Mouse (Mus musculus) frontal cortex, adult 2 months (tissue): ENCODE measurements around the gene Tuba1a. TPM values are rescaled to one million over a fixed set of nuclear protein-coding genes. Genes with fewer than 3 reads are reported as not detected.
"Not testable (repeated sequence)": the region's sequence is repeated elsewhere in the genome, so short reads cannot be mapped to it uniquely, and the experiment has no call there.

Experiments
- DNase-seq, 2 experiments: peaks; one replicate each; pipeline ENCODE4 v3.0.0; 2022; ENCODE audit warnings: low spot score in 1 of 2; ENCODE audit errors: extremely low spot score in 1 of 2
- polyA plus RNA-seq: library from polyadenylated mRNA; depleted of rRNA; stranded (reverse); fragments of >200 nt; gene quantifications from 2 replicates; pipeline ENCODE4 v1.2.3, GENCODE M21; 2012; rRNA removed

The Tuba1a gene
- polyA plus RNA-seq, 1 experiment: 1,854 TPM

DNA sequence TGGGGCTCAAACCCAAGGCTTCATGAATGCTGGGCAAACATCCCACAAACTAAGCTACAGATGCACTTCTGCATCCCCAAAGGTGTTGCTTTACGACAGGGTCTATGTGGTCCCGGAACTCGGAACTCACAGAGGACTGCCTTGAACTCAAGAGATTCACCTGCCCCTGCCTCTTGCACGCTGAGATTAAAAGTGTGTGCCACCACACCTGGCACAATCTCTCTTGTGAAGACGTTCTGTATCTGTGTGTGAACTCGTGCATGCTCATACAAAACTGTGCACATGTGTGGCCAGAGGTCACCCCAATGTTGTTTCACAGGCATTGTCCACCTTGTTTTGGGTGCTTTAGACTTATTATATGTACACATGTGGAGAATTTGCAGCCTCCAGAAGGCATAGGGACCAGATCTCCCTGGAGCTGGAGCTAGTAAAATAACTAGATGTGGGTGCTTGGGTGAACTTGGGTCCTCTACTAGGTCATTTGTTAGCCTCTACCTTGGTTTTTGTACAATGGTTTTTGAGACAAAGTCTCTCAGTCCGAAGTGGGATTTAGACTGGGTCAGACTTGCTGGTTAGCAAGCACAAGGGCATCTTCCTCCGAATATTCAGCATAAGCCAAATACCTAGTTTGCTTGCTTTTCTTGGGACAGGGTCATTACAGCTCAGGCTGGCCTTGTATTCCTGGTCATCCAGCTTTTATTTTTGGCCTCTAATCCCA is 23.3 kb downstream of the Tuba1a start:
- no peak for DNase-seq

DNA sequence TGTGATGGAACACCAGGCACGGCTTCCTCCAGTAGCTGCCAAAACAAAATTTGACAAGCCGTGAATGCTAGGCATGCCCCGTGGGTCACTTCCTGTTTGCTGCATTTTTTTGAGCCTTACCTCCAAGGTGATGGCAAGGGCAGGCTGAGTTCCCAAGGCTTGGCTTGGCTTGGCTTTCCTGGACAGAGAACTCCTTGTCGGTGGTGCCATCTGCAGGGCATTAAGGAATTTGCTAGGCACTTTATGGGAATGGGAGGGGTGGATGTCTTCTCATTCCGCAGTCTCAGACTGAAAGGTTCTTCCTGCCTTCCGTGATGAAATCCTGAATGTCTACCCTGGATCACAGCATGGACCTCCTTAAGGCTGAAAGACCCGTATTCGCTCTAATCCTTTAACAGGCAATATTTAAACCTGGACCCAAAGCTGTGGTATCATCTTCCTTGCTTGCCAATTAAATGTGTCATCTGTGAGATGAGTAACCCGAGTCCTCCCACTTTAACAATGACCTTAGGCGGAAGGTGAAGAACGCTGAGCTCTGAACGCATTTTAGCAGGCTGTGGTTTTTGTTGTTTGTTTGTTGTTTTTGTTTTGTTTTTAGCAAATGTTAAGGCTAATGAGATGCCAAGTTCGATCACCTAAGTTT is 24.8 kb downstream of the Tuba1a start:
- DNase-seq: peak; percentile 45 to 80

DNA sequence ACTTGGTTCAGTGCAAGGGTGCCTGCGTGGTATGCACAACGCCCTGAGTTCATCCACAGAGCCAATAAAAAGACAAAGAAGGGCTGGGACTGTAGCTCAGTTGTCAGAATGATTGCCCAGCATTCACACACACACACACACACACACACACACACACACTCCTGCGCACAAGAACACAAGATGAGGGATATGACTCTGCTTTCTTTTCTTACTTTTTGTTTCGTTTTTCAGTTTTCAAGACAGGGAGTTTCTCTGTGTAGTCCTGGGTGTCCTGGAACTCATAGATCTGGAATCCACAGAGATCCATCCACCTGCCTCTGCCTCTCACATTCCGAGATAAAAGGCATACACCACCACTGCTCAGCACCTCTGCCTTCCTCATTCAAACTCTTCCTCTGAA is 25.9 kb downstream of the Tuba1a start:
- DNase-seq: no peak

DNA sequence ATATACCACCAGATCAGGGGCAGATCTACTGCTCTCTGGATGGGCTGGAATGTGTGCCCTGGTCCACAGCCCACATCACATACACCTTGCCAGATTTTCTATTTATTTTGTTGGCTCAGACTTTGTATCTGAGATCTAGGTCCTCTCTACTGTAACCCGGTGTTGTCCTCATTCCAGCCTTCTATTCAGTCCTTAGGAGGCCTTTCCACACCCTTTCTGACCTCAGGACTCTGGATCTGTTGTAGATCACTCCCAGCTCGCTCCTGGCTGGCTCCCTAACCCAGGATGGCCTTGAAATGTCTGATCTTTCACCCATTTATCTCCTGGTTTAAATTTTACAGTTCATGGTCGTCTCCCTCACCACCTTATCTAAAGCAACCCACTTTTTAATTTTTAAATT is 28.8 kb downstream of the Tuba1a start:
- DNase-seq: no peak

DNA sequence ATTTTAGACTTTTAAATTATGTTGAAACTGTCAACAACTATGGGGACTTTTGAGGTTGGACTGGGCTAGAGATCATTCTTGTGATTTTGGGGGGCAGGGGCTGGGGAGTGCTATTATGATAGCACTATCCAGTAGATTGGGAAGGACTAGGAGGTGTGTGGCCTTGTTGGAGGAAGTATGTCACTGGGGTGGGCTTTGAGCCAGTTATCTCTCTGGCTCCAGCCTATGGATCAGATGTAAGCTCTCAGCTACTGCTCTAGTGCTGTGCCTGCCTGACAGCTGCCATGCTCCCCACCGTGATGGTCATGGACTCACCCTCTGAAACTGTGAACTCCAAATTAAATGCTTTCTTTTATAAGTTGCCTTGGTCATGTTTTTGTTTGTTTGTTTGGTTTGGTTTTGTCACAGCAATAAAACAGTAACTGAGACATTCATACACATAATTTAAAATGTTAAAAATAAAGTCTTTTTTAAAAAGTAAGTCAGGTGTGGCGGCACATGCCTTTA is 30.4 kb downstream of the Tuba1a start:
- no peak for DNase-seq

DNA sequence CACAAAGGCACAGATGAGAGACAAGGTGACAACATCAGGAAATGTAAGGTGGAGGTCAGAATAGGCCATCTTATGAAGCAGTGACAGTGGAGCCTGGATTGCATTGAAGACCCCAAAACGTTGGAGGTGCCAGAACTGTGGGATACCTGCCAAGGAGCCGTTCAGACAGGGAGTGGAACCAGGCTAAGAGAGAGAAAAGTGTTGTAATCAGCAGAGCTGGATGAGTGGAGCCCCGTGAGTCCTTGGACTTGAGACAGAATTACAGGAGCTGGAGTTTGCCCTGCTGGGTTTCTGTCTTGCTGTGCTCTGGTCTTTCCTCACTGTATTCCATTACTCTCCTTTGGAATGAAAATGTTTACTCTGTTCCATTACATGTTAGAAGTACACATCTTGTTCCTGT is 30.9 kb downstream of the Tuba1a start:
- DNase-seq: no peak

DNA sequence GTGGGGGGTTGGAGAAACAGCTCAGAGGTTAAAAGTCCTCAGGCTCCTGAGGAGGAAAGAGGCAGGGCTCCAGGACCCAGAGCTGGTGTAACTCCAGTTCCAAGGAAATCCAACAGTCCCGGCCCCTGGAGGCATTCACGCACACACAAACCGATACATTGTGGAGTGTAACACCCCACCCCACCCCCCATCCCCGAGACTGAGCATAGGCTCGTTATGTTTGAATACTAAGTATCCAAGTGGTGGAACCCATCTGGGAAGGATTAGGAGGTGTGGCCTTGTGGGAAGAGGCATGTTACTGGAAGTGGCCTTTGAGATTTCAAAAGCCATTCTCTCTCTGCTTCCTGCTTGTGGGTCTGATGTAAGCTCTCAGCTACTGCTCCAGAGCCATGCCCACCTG is 32.0 kb downstream of the Tuba1a start:
- no peak for DNase-seq

DNA sequence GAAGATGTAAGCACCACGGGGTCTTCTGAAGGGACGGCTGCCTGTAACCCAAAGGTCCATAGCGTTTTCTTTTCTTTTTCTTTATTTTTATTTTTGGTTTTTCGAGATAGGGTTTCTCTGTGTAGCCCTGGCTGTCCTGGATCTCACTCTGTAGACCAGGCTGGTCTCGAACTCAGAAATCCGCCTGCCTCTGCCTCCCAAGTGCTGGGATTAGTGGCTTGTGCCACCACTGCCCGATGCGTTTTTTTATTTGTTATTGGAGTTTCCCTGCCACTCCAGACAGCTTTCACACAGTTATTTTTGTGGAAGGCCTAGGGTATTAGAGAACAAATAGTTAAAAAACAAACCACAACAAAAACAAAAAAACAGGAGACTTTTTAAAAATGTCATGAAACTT is 35.0 kb downstream of the Tuba1a start:
- DNase-seq: not testable (repeated sequence)

DNA sequence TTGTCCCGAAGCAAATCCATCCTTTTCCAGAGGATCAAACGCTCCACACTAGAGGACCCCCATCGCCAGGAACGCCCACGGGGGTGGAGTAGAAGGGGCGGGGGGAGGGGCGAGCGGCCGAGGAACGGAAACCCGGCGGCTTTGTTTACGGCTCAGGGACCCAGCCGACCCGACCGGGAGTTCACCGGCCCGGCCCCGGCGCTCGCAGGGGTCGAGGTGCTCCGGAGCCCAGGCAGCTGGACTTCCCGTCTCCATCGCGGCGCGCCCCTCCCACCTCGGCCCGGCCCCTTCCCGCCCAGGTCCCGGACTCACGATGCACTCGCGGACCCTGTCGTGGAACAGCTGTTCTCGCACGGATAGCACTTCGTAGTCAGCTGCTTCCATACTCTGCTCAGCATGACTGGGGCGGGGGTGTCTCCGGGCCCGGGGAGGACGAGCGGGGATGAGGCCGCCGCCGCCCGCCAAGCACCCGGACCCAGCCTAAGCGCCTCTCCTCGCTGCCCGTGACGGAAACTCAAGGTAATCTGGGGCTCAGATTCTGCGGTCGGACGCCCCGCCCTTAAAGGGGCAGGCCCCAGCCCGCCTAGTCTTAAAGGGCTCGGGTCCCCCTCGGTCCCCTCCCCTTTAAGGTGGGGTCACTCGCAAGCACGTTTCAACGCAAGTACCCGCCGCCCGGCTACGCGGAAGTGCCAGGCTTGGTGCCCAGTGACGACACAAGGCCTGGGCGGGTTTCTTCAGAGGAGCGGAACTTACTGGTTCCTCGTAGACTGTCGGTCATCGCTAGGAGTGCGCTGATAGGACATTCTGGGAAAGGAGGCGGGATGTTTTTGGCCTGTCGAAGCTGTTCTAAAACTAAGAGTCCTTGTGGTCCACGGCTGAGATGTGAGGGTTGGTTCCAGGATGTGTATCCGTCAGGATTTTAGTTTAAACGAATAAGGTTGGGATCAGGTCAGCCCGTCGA is 35.7 kb downstream of the Tuba1a start, which contains the start of gene Lmbr1l:
Lmbr1l (minus strand) TSS at position 694 of the 961 bp plus-strand sequence.
- peak; percentile 99 for DNase-seq

DNA sequence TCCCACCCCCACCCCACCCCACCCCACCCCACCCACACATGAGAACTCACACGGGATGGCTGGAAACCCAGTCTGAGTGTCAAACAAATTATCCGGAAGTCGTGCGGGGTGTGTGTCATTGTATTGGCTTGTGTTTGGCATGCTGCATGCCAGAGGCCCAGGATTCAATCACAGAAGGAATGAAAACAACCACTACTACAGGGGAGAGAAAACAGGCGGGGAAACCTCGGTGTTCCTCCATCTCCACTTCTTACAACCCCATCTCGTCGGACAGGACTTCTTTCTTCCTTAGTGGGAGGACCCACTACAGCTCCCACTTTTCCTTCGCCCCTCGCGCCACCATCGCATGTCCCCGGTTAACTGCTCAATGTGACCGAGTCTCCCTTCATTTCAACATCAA is 36.4 kb downstream of the Tuba1a start:
- no peak for DNase-seq

DNA sequence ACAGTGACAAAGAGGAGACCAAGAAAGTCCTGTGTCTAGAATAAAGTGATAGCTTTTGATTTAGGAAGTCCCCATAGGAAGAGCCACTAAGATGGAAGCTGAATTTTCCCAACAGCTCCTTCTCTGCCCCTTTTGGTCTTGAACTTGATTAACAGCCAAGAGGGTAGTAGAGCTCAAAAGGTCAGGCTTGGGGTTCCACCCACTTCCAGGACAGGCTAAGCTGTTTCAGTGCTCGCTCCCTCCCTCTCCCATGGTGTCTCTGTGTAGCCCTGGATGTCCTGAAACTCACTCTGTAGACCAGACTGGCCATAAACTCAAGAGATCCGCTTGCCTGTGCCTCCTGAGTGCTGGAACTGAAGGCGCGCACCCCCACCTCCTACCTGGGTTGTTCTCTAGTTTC is 37.5 kb downstream of the Tuba1a start:
- no peak for DNase-seq

DNA sequence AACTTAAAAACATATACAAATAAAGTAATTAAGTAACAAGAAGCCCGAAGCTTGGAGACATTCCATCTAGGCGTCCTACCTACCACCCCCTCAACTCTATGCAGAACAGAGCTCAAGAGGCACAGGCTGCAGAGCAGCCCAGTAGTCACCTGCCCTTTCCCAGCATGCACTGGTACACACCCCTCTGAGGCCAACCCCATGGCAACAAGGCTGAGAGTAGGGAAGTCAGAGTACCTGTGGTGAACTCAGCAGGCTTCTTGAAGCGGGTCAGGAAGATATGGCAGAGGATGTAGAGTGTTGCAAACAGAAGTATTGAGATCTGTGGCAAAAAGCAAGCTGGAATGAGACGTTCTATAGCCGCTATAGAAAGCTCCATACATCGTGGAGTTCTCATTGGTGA is 38.6 kb downstream of the Tuba1a start:
- DNase-seq: no peak

DNA sequence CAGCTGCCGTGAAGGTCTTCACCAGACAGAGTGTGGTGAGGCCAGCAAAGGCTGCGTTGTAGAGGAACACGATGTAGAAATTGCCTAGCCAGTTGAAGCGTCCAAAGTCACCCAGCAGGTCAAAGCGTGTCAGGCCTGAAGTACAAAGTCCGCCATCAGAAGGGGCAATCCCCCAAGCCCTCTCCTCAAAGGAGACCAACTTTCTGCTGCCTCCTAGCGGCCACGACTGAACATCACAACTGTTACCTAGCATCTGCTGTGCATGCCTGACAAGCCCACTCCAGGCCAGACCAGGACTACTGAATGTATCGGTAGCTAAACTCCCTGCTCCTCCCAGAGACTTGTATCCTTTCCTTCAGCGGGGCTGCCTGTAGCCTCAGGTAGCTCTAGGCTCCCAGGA is 48.8 kb downstream of the Tuba1a start:
- peak in 1 of 2 experiments; percentile 35 for DNase-seq

DNA sequence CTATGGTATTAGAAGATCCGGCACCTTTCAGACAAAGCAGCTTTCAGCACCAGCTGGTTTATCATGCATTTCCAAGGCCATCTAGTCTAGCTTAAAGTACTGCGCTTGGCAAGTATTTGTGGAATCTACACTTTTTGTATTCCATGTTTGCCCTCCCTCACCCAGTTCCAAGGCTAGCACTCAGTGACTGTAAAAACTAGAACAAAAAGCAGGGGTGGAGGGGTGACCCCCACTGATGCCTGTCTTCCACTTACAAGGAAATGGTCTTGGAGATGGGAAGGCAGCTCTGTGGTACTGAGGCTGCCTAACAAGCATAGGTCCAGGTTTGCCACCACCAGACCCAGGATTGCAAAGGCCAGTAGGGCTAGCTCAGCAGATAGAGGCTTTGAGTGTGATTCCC is 50.9 kb downstream of the Tuba1a start:
- DNase-seq: no peak

DNA sequence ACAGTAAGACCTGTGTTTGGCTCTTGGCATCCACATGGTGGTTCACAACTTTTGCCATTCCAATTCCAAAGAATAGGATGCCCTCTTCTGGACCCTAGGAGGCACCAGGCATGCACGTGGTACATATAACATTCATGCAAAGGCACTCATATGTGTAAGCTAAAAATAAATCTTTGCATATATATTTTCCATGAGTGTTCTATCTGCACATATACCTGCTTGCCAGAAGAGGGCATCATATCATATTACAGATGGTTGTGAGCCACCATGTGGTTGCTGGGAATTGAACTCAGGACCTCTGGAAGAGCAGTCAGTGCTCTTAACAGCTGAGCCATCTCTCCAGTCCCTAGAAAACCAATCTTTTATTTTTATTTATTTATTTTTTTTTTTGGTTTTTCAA is 52.0 kb downstream of the Tuba1a start:
- DNase-seq: no peak

Other genes starting within 250 kb of the Tuba1a start
- gene Ccdc65, start 245.5 kb downstream of the Tuba1a start, polyA plus RNA-seq: 6.4 and 7.7 TPM in 2 replicates
- 2.9 and 3.5 TPM in 2 replicates for gene Fkbp11, start 225.5 kb downstream of the Tuba1a start, polyA plus RNA-seq
- gene Arf3, start 190.5 kb downstream of the Tuba1a start, polyA plus RNA-seq: 678 and 795 TPM in 2 replicates
- 6.3 and 6.8 TPM in 2 replicates for gene Wnt10b, start 175.6 kb downstream of the Tuba1a start, polyA plus RNA-seq
- gene Wnt1, start 163.8 kb downstream of the Tuba1a start, polyA plus RNA-seq: 0.10 and 0.25 TPM in 2 replicates
- 764 and 849 TPM in 2 replicates for gene Ddn, start 144.2 kb downstream of the Tuba1a start, polyA plus RNA-seq
- gene Prkag1, start 122.2 kb downstream of the Tuba1a start, polyA plus RNA-seq: 67.8 and 74.0 TPM in 2 replicates
- 47.0 and 48.6 TPM in 2 replicates for gene Kmt2d, start 82.5 kb downstream of the Tuba1a start, polyA plus RNA-seq
- 17.6 and 19.2 TPM in 2 replicates for gene Rhebl1, start 59.2 kb downstream of the Tuba1a start, polyA plus RNA-seq
- gene Dhh, start 55.2 kb downstream of the Tuba1a start, polyA plus RNA-seq: 0.44 and 0.80 TPM in 2 replicates
- gene Lmbr1l, start 35.5 kb downstream of the Tuba1a start, polyA plus RNA-seq: 30.5 and 33.6 TPM in 2 replicates
- gene Tuba1b, start 19.1 kb downstream of the Tuba1a start, polyA plus RNA-seq: 1,157 and 1,186 TPM in 2 replicates
- 0.17 and 3.5 TPM in 2 replicates for gene Gm49450, start 152 bp downstream of the Tuba1a start, polyA plus RNA-seq
- 5.8 and 10.6 TPM in 2 replicates for gene Tuba1c, start 76.2 kb upstream of the Tuba1a start, polyA plus RNA-seq
- gene Prph, start 101.5 kb upstream of the Tuba1a start, polyA plus RNA-seq: 0.69 and 0.90 TPM in 2 replicates
- gene Troap, start 120.9 kb upstream of the Tuba1a start, polyA plus RNA-seq: 0.62 and 1.3 TPM in 2 replicates
- gene C1ql4, start 134.1 kb upstream of the Tuba1a start, polyA plus RNA-seq: not detected in 2 replicates
- gene Dnajc22, start 139.5 kb upstream of the Tuba1a start, polyA plus RNA-seq: 0.06 TPM in 1 of 2 replicates, not detected in the other
- 36.9 and 39.7 TPM in 2 replicates for gene Spats2, start 172.2 kb upstream of the Tuba1a start, polyA plus RNA-seq